ENCODE assay signal across 25 mouse cellular contexts in the genomic region with DNA sequence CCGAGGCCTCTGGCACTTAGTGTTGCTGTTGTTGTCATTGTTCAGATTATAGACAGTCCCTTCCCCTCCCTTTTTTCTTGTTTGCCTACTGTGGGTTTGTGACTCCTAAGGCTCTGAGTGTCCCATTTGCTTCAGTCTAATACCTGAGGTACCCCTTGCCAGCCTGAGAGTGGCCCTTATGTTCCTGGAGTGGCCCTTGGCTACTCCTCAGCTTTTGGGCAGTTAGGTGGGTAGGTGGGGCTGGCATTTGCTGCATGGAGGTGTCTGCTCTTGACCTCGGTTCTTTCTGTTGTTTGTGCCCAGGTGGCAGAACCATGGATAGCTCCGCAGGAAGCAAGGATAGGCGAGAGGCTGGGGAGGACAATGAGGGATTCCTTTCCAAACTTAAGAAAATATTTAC. TPM values are rescaled to one million over a fixed set of nuclear protein-coding genes. Genes with fewer than 3 reads are reported as not detected.
DNase-seq lines count a peak whose midpoint lies in the region; ATAC-seq and TF ChIP-seq lines count a peak whose summit lies in the region.
"Had no signal": no experiment of that assay in that cellular context is flagged by ENCODE, and none has a peak within 500 bp of the region (broad histone marks: within the 10 kb centered on the region; RNA-seq: fewer than 3 reads in every experiment).

No protein-coding gene starts in this region.

- ATAC-seq in intestine, embryonic 16.5 days = 0 out of 2 replicates have a peak, but pooled peaks have one; percentile 26
- no peak for ATAC-seq in intestine, embryonic 15.5 days
- peak; percentile 91 for ATAC-seq in lung, postnatal 0 days
- no peak for ATAC-seq in CD4-positive, CD25-positive, alpha-beta regulatory T cell, adult 4 months
- no peak for ATAC-seq in midbrain, embryonic 14.5 days (ENCODE audit: low FRiP score, low TSS enrichment)
- ATAC-seq: forebrain, embryonic 14.5 days; hindbrain, postnatal 0 days had no signal

- no peak for TF ChIP-seq POLR2A in myocyte (IDR thresholded peaks at IDR 0.05; ENCODE audit: insufficient read length, low read depth)

- no peak overlapping the region for H3K4me2 ChIP-seq in intestine, embryonic 16.5 days (ENCODE audit: low read depth, low read length)
- no peak overlapping the region for H3K4me2 ChIP-seq in intestine, embryonic 15.5 days (replicated peaks)
- no peak overlapping the region for H3K4me2 ChIP-seq in lung, postnatal 0 days (replicated peaks; ENCODE audit: low read depth, low read length)
- no peak overlapping the region for H3K4me2 ChIP-seq in myocyte (ENCODE audit: low read depth)
- H3K4me2 ChIP-seq in midbrain, embryonic 14.5 days (ENCODE audit: low read length) = no peak overlapping the region
- H3K4me2 ChIP-seq: embryonic facial prominence, embryonic 12.5 days; embryonic facial prominence, embryonic 15.5 days; heart, embryonic 13.5 days; hindbrain, embryonic 14.5 days had no signal

- H3K27me3 ChIP-seq in intestine, embryonic 16.5 days (replicated peaks; ENCODE audit: control insufficient read depth, insufficient read depth, low read length) = no peaks in the 10 kb centered on the region
- H3K27me3 ChIP-seq in intestine, embryonic 15.5 days (replicated peaks) = no peaks in the 10 kb centered on the region
- H3K27me3 ChIP-seq in lung, postnatal 0 days (replicated peaks; ENCODE audit: insufficient read depth, low read length) = no peaks in the 10 kb centered on the region
- no peaks in the 10 kb centered on the region for H3K27me3 ChIP-seq in myocyte (ENCODE audit: control insufficient read depth, insufficient read depth, insufficient read length)
- H3K27me3 ChIP-seq in midbrain, embryonic 14.5 days (ENCODE audit: control insufficient read depth, insufficient read depth, low read length) = no peaks in the 10 kb centered on the region
- H3K27me3 ChIP-seq: CH12.LX; embryonic facial prominence, embryonic 12.5 days; embryonic facial prominence, embryonic 15.5 days; heart, embryonic 13.5 days had no signal

- no peak for TF ChIP-seq EP300 in lung, postnatal 0 days (IDR thresholded peaks at IDR 0.05)

- H3ac ChIP-seq in myocyte (ENCODE audit: control insufficient read depth, insufficient read length) = no peak overlapping the region

- no peaks in the 10 kb centered on the region for H3K4me1 ChIP-seq in intestine, embryonic 16.5 days (ENCODE audit: control insufficient read depth, insufficient read depth, low read length)
- H3K4me1 ChIP-seq in intestine, embryonic 15.5 days (replicated peaks) = no peaks in the 10 kb centered on the region
- H3K4me1 ChIP-seq in lung, postnatal 0 days (ENCODE audit: insufficient read depth, low read depth, low read length) = no peaks in the 10 kb centered on the region
- no peaks in the 10 kb centered on the region for H3K4me1 ChIP-seq in midbrain, embryonic 14.5 days (ENCODE audit: control insufficient read depth, insufficient read depth, low read length)
- H3K4me1 ChIP-seq: embryonic facial prominence, embryonic 12.5 days; embryonic facial prominence, embryonic 15.5 days; heart, embryonic 13.5 days had no signal

- 35% methylated on average over 4 of the region's 4 CpGs for WGBS in intestine, embryonic 16.5 days
- 46% methylated on average over 4 of the region's 4 CpGs for WGBS in intestine, embryonic 15.5 days
- 40% methylated on average over 4 of the region's 4 CpGs for WGBS in lung, postnatal 0 days
- WGBS in midbrain, embryonic 14.5 days = 76% methylated on average over 4 of the region's 4 CpGs

- no peak overlapping the region for H3K27ac ChIP-seq in intestine, embryonic 16.5 days (ENCODE audit: low read length)
- H3K27ac ChIP-seq in intestine, embryonic 15.5 days = no peak overlapping the region
- H3K27ac ChIP-seq in lung, postnatal 0 days (ENCODE audit: low read length) = no peak overlapping the region
- H3K27ac ChIP-seq in midbrain, embryonic 14.5 days (replicated peaks; ENCODE audit: low read depth, low read length) = no peak overlapping the region
- H3K27ac ChIP-seq: embryonic facial prominence, embryonic 12.5 days; embryonic facial prominence, embryonic 15.5 days; heart, embryonic 13.5 days; hindbrain, embryonic 14.5 days; hindbrain, postnatal 0 days had no signal

- peak; percentile 66 for DNase-seq in lung, postnatal 0 days (ENCODE audit: low spot score)
- DNase-seq in lung, postnatal 25 days (ENCODE audit: low spot score) = peak; percentile 76
- no peak for DNase-seq in midbrain, embryonic 14.5 days
- DNase-seq in cerebellum, postnatal 10 days = no peak
- DNase-seq: adrenal gland, postnatal 10 days; adrenal gland, postnatal 36 days; cerebellum, adult 18-20 months; cerebellum, adult 9-10 months; cerebellum, postnatal 25 days; gastrocnemius, postnatal 25 days; heart, adult 18-20 months; heart, postnatal 14 days; heart, postnatal 4 days had no signal

- H3K36me3 ChIP-seq in intestine, embryonic 16.5 days (ENCODE audit: control insufficient read depth, insufficient read depth, low read length) = peaks cover 26% of the 10 kb centered on the region
- H3K36me3 ChIP-seq in intestine, embryonic 15.5 days = peaks cover 45% of the 10 kb centered on the region
- H3K36me3 ChIP-seq in lung, postnatal 0 days (ENCODE audit: insufficient read depth, low read length) = peaks cover 25% of the 10 kb centered on the region
- peaks cover 72% of the 10 kb centered on the region for H3K36me3 ChIP-seq in myocyte (ENCODE audit: control insufficient read depth, insufficient read depth)
- peaks cover 83% of the 10 kb centered on the region for H3K36me3 ChIP-seq in midbrain, embryonic 14.5 days (ENCODE audit: control insufficient read depth, insufficient read depth, low read length)

- no peaks in the 10 kb centered on the region for H3K79me2 ChIP-seq in myocyte (ENCODE audit: control insufficient read depth, insufficient read depth)

- H3K4me3 ChIP-seq in intestine, embryonic 16.5 days (ENCODE audit: low read length) = no peak overlapping the region
- no peak overlapping the region for H3K4me3 ChIP-seq in intestine, embryonic 15.5 days (replicated peaks)
- H3K4me3 ChIP-seq in lung, postnatal 0 days (ENCODE audit: low read depth, low read length) = no peak overlapping the region
- no peak overlapping the region for H3K4me3 ChIP-seq in myocyte
- H3K4me3 ChIP-seq in midbrain, embryonic 14.5 days (replicated peaks; ENCODE audit: low read depth, low read length) = no peak overlapping the region
- H3K4me3 ChIP-seq: embryonic facial prominence, embryonic 12.5 days; embryonic facial prominence, embryonic 15.5 days; heart, embryonic 13.5 days had no signal

- no peak for TF ChIP-seq CTCF in lung, postnatal 0 days (IDR thresholded peaks at IDR 0.05)

- no peaks in the 10 kb centered on the region for H3K9me3 ChIP-seq in intestine, embryonic 16.5 days (ENCODE audit: control insufficient read depth, low read length)
- H3K9me3 ChIP-seq in intestine, embryonic 15.5 days = no peaks in the 10 kb centered on the region
- no peaks in the 10 kb centered on the region for H3K9me3 ChIP-seq in lung, postnatal 0 days (ENCODE audit: low read length)
- H3K9me3 ChIP-seq in midbrain, embryonic 14.5 days (ENCODE audit: control insufficient read depth, low read length) = no peaks in the 10 kb centered on the region
- H3K9me3 ChIP-seq: embryonic facial prominence, embryonic 12.5 days; embryonic facial prominence, embryonic 15.5 days; G1E; heart, embryonic 13.5 days had no signal

- no peak overlapping the region for H3K9ac ChIP-seq in intestine, embryonic 16.5 days (ENCODE audit: low read depth, low read length)
- no peak overlapping the region for H3K9ac ChIP-seq in intestine, embryonic 15.5 days
- H3K9ac ChIP-seq in lung, postnatal 0 days (replicated peaks; ENCODE audit: low read depth) = no peak overlapping the region
- H3K9ac ChIP-seq in midbrain, embryonic 14.5 days (replicated peaks; ENCODE audit: low read length) = no peak overlapping the region
- H3K9ac ChIP-seq: embryonic facial prominence, embryonic 12.5 days; embryonic facial prominence, embryonic 15.5 days; heart, embryonic 13.5 days; hindbrain, embryonic 14.5 days had no signal

TF ChIP-seq in myocyte, 11 proteins besides CTCF, POLR2A, EP300 and RAD21 (continues in another document):
- no peak for TF ChIP-seq TCF3 (IDR thresholded peaks at IDR 0.05; ENCODE audit: insufficient read length, low read depth)
- TF ChIP-seq POLR2AphosphoS2 (IDR thresholded peaks at IDR 0.05; ENCODE audit: insufficient read length, low read depth) = no peak
- TF ChIP-seq E2F4 (IDR thresholded peaks at IDR 0.05; ENCODE audit: insufficient read depth) = no peak
- TF ChIP-seq SRF (IDR thresholded peaks at IDR 0.05; ENCODE audit: control insufficient read depth, insufficient read length, low read depth) = no peak
- TF ChIP-seq REST (IDR thresholded peaks at IDR 0.05; ENCODE audit: insufficient read depth, insufficient read length) = peak; percentile 38
- TF ChIP-seq MYOG (IDR thresholded peaks at IDR 0.05; ENCODE audit: control insufficient read depth in 1 of 3, insufficient read depth in 1 of 3, insufficient read length in 2 of 3, low read depth in 2 of 3) = no peak

RNA-seq across cellular contexts. Expression of gene Nmral1, which starts 13.6 kb away (rescaled TPM):
- 35.3 and 45.9 TPM in 2 replicates for polyA plus RNA-seq in intestine, embryonic 16.5 days (2015; fragmentation: Nextera tagmentation; extraction: Ambion mirVana)
- polyA plus RNA-seq in intestine, embryonic 15.5 days (2015; fragmentation: Nextera tagmentation; extraction: Ambion mirVana) = 48.5 and 50.7 TPM in 2 replicates
- 6.0 and 7.1 TPM in 2 replicates for polyA plus RNA-seq in lung, postnatal 0 days (2015; fragmentation: Nextera tagmentation; extraction: Ambion mirVana)
- polyA plus RNA-seq in myocyte (2012; fragmentation: generic; extraction: Trizol) = 13.3 TPM
- 10 to 100 TPM in 1 of 2 experiments, 1 to 10 TPM in 1; 7.4 to 10.3 TPM for polyA plus RNA-seq in CD4-positive, CD25-positive, alpha-beta regulatory T cell, adult 4 months (2017; shearing (Covaris generic))
- polyA plus RNA-seq in midbrain, embryonic 14.5 days (2014; fragmentation: Nextera tagmentation; extraction: Ambion mirVana) = 80.9 and 91.4 TPM in 2 replicates

RNA-seq across cellular contexts. Expression of gene Hmox2, which starts 20.6 kb away (rescaled TPM):
- polyA plus RNA-seq in intestine, embryonic 16.5 days (2015; fragmentation: Nextera tagmentation; extraction: Ambion mirVana) = 87.5 and 88.7 TPM in 2 replicates
- 90.4 and 91.7 TPM in 2 replicates for polyA plus RNA-seq in intestine, embryonic 15.5 days (2015; fragmentation: Nextera tagmentation; extraction: Ambion mirVana)
- polyA plus RNA-seq in lung, postnatal 0 days (2015; fragmentation: Nextera tagmentation; extraction: Ambion mirVana) = 92.4 and 97.9 TPM in 2 replicates
- 46.7 TPM for polyA plus RNA-seq in myocyte (2012; fragmentation: generic; extraction: Trizol)
- polyA plus RNA-seq in CD4-positive, CD25-positive, alpha-beta regulatory T cell, adult 4 months (2017; shearing (Covaris generic)) = 100 to 1,000 TPM; 114 to 119 TPM
- 91.6 and 96.4 TPM in 2 replicates for polyA plus RNA-seq in midbrain, embryonic 14.5 days (2014; fragmentation: Nextera tagmentation; extraction: Ambion mirVana)

RNA-seq across cellular contexts. Expression of gene Coro7, which starts 26.0 kb away (rescaled TPM):
- 29.2 and 30.5 TPM in 2 replicates for polyA plus RNA-seq in intestine, embryonic 16.5 days (2015; fragmentation: Nextera tagmentation; extraction: Ambion mirVana)
- polyA plus RNA-seq in intestine, embryonic 15.5 days (2015; fragmentation: Nextera tagmentation; extraction: Ambion mirVana) = 22.7 and 23.2 TPM in 2 replicates
- polyA plus RNA-seq in lung, postnatal 0 days (2015; fragmentation: Nextera tagmentation; extraction: Ambion mirVana) = 8.7 and 9.0 TPM in 2 replicates
- polyA plus RNA-seq in myocyte (2012; fragmentation: generic; extraction: Trizol) = 15.2 TPM
- 100 to 1,000 TPM; 102 to 174 TPM for polyA plus RNA-seq in CD4-positive, CD25-positive, alpha-beta regulatory T cell, adult 4 months (2017; shearing (Covaris generic))
- 23.3 and 25.7 TPM in 2 replicates for polyA plus RNA-seq in midbrain, embryonic 14.5 days (2014; fragmentation: Nextera tagmentation; extraction: Ambion mirVana)

Comparison
In these comparisons a context has a peak if more than half of its experiments do, and no peak if none do; other contexts are left out.
1. ATAC-seq: peak in intestine, embryonic 16.5 days (single experiment) and lung, postnatal 0 days (single experiment); none in intestine, embryonic 15.5 days (single experiment), CD4-positive, CD25-positive, alpha-beta regulatory T cell, adult 4 months (single experiment) and midbrain, embryonic 14.5 days (single experiment).
2. DNase-seq: peak in lung, postnatal 0 days (single experiment) and lung, postnatal 25 days (single experiment); none in midbrain, embryonic 14.5 days (single experiment) and cerebellum, postnatal 10 days (0 of 2).